Mouse (Mus musculus) CH12.LX (cell line): ENCODE results near the gene Oxct1. TPM values are rescaled to one million over a fixed set of nuclear protein-coding genes. Genes with fewer than 3 reads are reported as not detected.

Experiments used
- DNase-seq: peaks from one replicate; pipeline ENCODE4 v3.0.0-alpha.2; 2013; ENCODE audit errors: extremely low read depth
- H3K27ac ChIP-seq: 2 replicates; pipeline ENCODE4 v1.5.1; 2012; ENCODE audit warnings: low read depth, mild to moderate bottlenecking, control low read depth, moderate library complexity; ENCODE audit not compliant: insufficient read depth
- H3K27me3 ChIP-seq: replicated peaks from 2 replicates; pipeline ENCODE3; 2012; ENCODE audit warnings: inconsistent platforms
- H3K36me3 ChIP-seq, 2 experiments: replicated peaks in 1 of 2; 2 replicates each; pipeline versions ENCODE3 to v1.6.1; 2012; ENCODE audit warnings: inconsistent platforms in 1 of 2, low read length in 1 of 2, mild to moderate bottlenecking in 1 of 2, mixed read lengths in 1 of 2, moderate library complexity in 1 of 2; ENCODE audit not compliant: control insufficient read depth in 1 of 2, insufficient read depth in 1 of 2
- H3K4me1 ChIP-seq, 2 experiments: 2 replicates each; pipeline ENCODE4 v1.6.1; 2012; ENCODE audit warnings: inconsistent platforms in 1 of 2, moderate library complexity in 1 of 2; ENCODE audit not compliant: insufficient read depth in 2 of 2, control insufficient read depth in 1 of 2
- H3K4me2 ChIP-seq: 2 replicates; pipeline ENCODE4 v1.6.1; 2012; ENCODE audit warnings: low read depth, mild to moderate bottlenecking, control low read depth; ENCODE audit not compliant: poor library complexity, insufficient read depth, severe bottlenecking
- H3K4me3 ChIP-seq, 3 experiments: fragments of 150-350 bp in 1 of 3; sonication (generic) in 1 of 3; replicated peaks in 1 of 3; 2 replicates each; pipeline versions ENCODE3 to v1.5.1; 2011 to 2012; ENCODE audit warnings: low read depth in 2 of 3, low read length in 2 of 3, mild to moderate bottlenecking in 2 of 3, moderate library complexity in 2 of 3, control low read depth in 1 of 3, improper control_type of control experiment in 1 of 3, inconsistent platforms in 1 of 3, mixed read lengths in 1 of 3; ENCODE audit not compliant: poor library complexity in 1 of 3
- H3K79me2 ChIP-seq: replicated peaks from 2 replicates; pipeline ENCODE4 v1.6.1; 2012; ENCODE audit warnings: mild to moderate bottlenecking, moderate library complexity; ENCODE audit not compliant: control insufficient read depth, poor library complexity, insufficient read depth, severe bottlenecking; ENCODE audit errors: extremely low read depth
- H3K9ac ChIP-seq: 2 replicates; pipeline ENCODE4 v1.6.1; 2012; ENCODE audit warnings: low read depth, mild to moderate bottlenecking, control low read depth, moderate library complexity; ENCODE audit not compliant: insufficient read depth
- H3K9me3 ChIP-seq: replicated peaks from 2 replicates; pipeline ENCODE3; 2012; ENCODE audit warnings: low read length, inconsistent platforms, mixed read lengths
- CHD2 ChIP-seq: IDR thresholded peaks from 2 replicates; pipeline ENCODE4 v1.6.1; 2011; ENCODE audit warnings: low read length, improper control_type of control experiment
- E2F4 ChIP-seq: IDR thresholded peaks from 2 replicates; pipeline ENCODE4 v1.6.1; 2011; ENCODE audit warnings: low read depth, low read length, improper control_type of control experiment; ENCODE audit not compliant: insufficient replicate concordance
- ELF1 ChIP-seq: IDR thresholded peaks from 2 replicates; pipeline ENCODE4 v1.6.1; 2014; ENCODE audit warnings: low read depth, mild to moderate bottlenecking, inconsistent platforms, low read length, improper control_type of control experiment
- EP300 ChIP-seq: IDR thresholded peaks from 2 replicates; pipeline ENCODE4 v1.6.1; 2011; ENCODE audit warnings: low read length, improper control_type of control experiment
- GABPA ChIP-seq: IDR thresholded peaks from 2 replicates; pipeline ENCODE4 v1.6.1; 2012; ENCODE audit warnings: low read depth, low read length, improper control_type of control experiment, inconsistent platforms; ENCODE audit not compliant: insufficient replicate concordance
- HCFC1 ChIP-seq: IDR thresholded peaks from 2 replicates; pipeline ENCODE4 v1.6.1; 2012; ENCODE audit warnings: low read depth, mild to moderate bottlenecking, inconsistent platforms, low read length, improper control_type of control experiment
- ZMIZ1 ChIP-seq: IDR thresholded peaks from 2 replicates; pipeline ENCODE4 v1.6.1; 2012; ENCODE audit warnings: low read depth, mild to moderate bottlenecking, inconsistent platforms, low read length, improper control_type of control experiment
- ZNF384 ChIP-seq: IDR thresholded peaks from 2 replicates; pipeline ENCODE4 v1.6.1; 2012; ENCODE audit warnings: low read depth, low read length, improper control_type of control experiment, inconsistent platforms
- dilution Hi-C: fragments of 300-500 bp; cut with MboI; formaldehyde crosslinking; loops from 2 replicates; pipeline ENCODE4 v1.14.3; 2020; ENCODE audit warnings: low sequenced_read_pairs; ENCODE audit not compliant: extremely low pct_unique_long_range_greater_than_20kb, extremely low pct_ligation_motif_present
- in situ Hi-C: fragments of 300-500 bp; cut with MboI; formaldehyde crosslinking; loops from 3 replicates; pipeline ENCODE4 v1.14.3; 2019; ENCODE audit warnings: low sequenced_read_pairs, low pct_ligation_motif_present, low pct_unique_long_range_greater_than_20kb, mixed read lengths
- polyA plus RNA-seq: library from polyadenylated mRNA; unstranded; fragments of >175 nt; gene quantifications from 2 replicates; pipeline ENCODE4 v1.2.1, GENCODE M21; 2012; ENCODE audit warnings: low read depth; ENCODE audit not compliant: insufficient read length
- total RNA-seq, 2 experiments: library from RNA; depleted of rRNA; stranded (reverse); fragments of 300-350 nt in 1 of 2; fragments of >200 nt in 1 of 2; gene quantifications; 2 replicates each; pipeline ENCODE4 v1.2.3; 2012 to 2014

Gene Oxct1
- total and polyA plus RNA-seq, 3 experiments: 101 to 127 (median 105) TPM

DNA sequence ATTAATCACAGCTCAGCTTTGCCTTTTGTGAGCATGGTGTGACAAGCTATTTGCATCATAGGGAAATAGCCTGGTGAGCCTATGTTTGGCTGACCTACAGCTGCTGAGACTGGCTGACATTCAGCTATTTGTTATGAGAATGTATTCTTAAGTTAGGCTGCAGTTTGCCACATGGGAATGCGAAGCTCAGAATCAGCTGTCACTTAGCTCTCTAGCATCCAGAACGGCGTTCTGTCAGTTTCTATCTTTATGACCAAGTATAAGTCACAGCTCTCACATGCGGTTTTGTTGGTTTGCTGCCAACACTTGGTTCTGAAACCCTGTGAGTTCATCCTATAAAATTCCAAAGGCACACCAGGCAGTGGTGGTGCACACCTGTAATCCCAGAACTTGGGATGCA is 5.5 kb upstream of the Oxct1 start:
- Histone ChIP-seq H3K4me2 (0 out of 2 replicates have a peak overlapping the region, but pooled peaks have one; percentile 38), H3K79me2 (no peaks in the 10 kb centered on the region), H3K27ac (no peak overlapping the region), H3K27me3 (no peaks in the 10 kb centered on the region), H3K36me3 (no peaks in the 10 kb centered on the region), H3K4me3 (no peak overlapping the region), H3K9me3 (no peaks in the 10 kb centered on the region), H3K4me1 (peaks cover 8 to 16% of the 10 kb centered on the region in 2 experiments; a peak in 3 of 4 replicates), H3K9ac (no peak overlapping the region)
- DNase-seq: peak; percentile 31
- dilution Hi-C loops (no loop called here), in situ Hi-C loops (no loop called here)
- peak; percentile 36; the same call in 1 of the 2 replicates for TF ChIP-seq EP300
- no peak for TF ChIP-seq GABPA

DNA sequence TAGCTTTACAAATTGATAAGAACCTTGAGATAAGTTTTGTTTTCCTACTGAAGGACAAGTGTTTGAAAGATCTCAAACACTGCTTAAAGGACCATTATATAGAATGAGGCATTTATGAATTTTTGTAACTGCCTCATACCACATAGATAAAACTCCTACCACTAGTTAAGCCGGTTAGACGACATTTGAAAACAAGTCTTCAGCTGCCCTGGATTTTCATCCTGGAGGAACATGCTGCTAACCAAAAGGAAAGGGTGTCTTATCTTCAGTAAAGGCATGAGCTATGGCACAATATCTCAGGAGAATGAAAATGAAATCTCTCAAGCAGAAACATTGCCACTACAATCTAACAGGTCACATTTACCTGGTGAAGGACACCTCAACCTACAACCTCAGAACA is 2.4 kb upstream of the Oxct1 start:
- peaks cover under 1% of the 10 kb centered on the region; the same call in 1 of the 2 replicates for H3K79me2 ChIP-seq
- peaks cover 8 to 31% of the 10 kb centered on the region in 2 experiments; a peak in 3 of 4 replicates for H3K4me1 ChIP-seq
- no peak for DNase-seq
- no peaks in the 10 kb centered on the region for H3K27me3 ChIP-seq
- no peak overlapping the region for H3K4me2 ChIP-seq
- no peaks in the 10 kb centered on the region for H3K36me3 ChIP-seq
- H3K9ac ChIP-seq: no peak overlapping the region
- in situ Hi-C loops: no loop called here
- H3K4me3 ChIP-seq: no peak overlapping the region
- no peak for TF ChIP-seq CHD2
- TF ChIP-seq ELF1: no peak
- no peak for TF ChIP-seq ZNF384
- TF ChIP-seq HCFC1: no peak
- H3K9me3 ChIP-seq: no peaks in the 10 kb centered on the region
- dilution Hi-C loops: no loop called here
- H3K27ac ChIP-seq: no peak overlapping the region

DNA sequence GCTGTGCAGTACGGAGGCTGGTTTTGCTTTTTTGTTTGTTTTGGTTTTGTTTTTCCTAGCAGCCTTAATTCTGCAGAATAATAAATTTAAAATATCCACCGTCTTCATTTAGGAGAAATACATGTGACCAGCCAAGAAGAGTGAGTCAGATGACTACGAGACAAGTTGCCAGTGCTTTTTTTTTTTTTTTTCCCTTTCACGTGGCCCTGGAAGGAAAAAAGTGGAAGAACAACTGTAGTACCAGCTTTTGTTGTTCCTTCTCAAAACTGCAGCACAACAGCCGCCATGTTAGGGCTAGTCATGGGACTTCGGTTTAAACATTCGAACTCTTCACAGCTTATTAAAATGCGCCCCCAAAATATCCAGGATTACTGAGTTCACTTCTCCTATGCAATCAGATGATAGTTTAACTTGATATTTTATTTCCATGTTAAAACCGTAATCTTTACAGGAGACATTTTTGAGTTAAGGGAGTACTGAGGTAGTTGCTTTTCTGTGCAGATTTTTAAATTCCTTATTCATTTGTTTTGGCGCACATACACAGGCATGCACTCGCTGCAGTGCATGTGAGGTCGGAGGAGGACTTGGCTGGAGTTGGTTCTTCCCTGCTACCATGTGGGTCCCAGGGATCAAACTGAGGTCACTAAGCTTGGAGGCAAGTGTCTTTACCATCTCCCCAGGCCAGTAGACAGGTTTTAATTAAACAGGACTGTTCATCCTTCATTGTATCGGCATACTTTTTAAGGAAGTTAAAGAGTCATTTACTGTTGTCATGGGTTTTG is 1.3 kb upstream of the Oxct1 start:
- no peaks in the 10 kb centered on the region for H3K9me3 ChIP-seq
- no peak for TF ChIP-seq ZMIZ1
- TF ChIP-seq E2F4: no peak
- TF ChIP-seq HCFC1: no peak
- TF ChIP-seq, all 38 proteins: peak for 0
- Histone ChIP-seq H3K4me2 (no peak overlapping the region), H3K79me2 (peaks cover 3% of the 10 kb centered on the region; the same call in 1 of the 2 replicates), H3K36me3 (peaks cover 0 to 1% of the 10 kb centered on the region in 2 experiments), H3K9ac (no peak overlapping the region), H3K4me3 (no peak overlapping the region), H3K4me1 (peaks cover 8 to 34% of the 10 kb centered on the region in 2 experiments; a peak in 3 of 4 replicates), H3K27ac (no peak overlapping the region), H3K27me3 (no peaks in the 10 kb centered on the region)
- dilution Hi-C loops: no loop called here
- in situ Hi-C loops: loop anchor here (25.0 kb wide), 1 partner anchor 1087 kb away; the partner anchor contains the start of genes Card6 and Rpl37
- no peak for DNase-seq
